Mouse (Mus musculus): Measurements from ENCODE around the gene Slco2a1. TPM values are rescaled to one million over a fixed set of nuclear protein-coding genes. Genes with fewer than 3 reads are reported as not detected.
A peak's percentile ranks its signal among the peaks of the same experiment; 100 is the strongest.
"Not testable (repeated sequence)": the region's sequence is repeated elsewhere in the genome, so short reads cannot be mapped to it uniquely, and the experiment has no call there.

Slco2a1 gene
- polyA plus RNA-seq, 1 experiment from 2014 or later: 0.44 TPM

GRCm38 (mm10) chr9:103078194-103078691 is 89.7 kb downstream of the Slco2a1 start:
- peaks cover 6% of the 10 kb centered on the region; the same call in 1 of the 2 replicates for H3K9me3 ChIP-seq
- DNase-seq (ENCODE audit: low spot score): no peak
- no peaks in the 10 kb centered on the region for H3K27me3 ChIP-seq (ENCODE audit: insufficient read depth, poor library complexity, severe bottlenecking)
- 96% methylated on average over 6 of the region's 6 CpGs for WGBS
- H3K27ac ChIP-seq: no peak overlapping the region
- no peak overlapping the region for H3K4me3 ChIP-seq
- H3K36me3 ChIP-seq: no peaks in the 10 kb centered on the region
- no peaks in the 10 kb centered on the region for H3K4me1 ChIP-seq (replicated peaks)

- H3K27me3 ChIP-seq (ENCODE audit: insufficient read depth, poor library complexity, severe bottlenecking): no peaks in the 10 kb centered on the region
- peaks cover 1% of the 10 kb centered on the region; the same call in 1 of the 2 replicates for H3K9me3 ChIP-seq
- no peaks in the 10 kb centered on the region for H3K36me3 ChIP-seq
- no peaks in the 10 kb centered on the region for H3K4me1 ChIP-seq (replicated peaks)
- no peak overlapping the region for H3K27ac ChIP-seq
- H3K4me3 ChIP-seq: no peak overlapping the region
- DNase-seq (ENCODE audit: low spot score): no peak
- WGBS: 90% methylated on average over 3 of the region's 3 CpGs
Measured at GRCm38 (mm10) chr9:103080211-103080610, 91.7 kb downstream of the Slco2a1 start.

DNA sequence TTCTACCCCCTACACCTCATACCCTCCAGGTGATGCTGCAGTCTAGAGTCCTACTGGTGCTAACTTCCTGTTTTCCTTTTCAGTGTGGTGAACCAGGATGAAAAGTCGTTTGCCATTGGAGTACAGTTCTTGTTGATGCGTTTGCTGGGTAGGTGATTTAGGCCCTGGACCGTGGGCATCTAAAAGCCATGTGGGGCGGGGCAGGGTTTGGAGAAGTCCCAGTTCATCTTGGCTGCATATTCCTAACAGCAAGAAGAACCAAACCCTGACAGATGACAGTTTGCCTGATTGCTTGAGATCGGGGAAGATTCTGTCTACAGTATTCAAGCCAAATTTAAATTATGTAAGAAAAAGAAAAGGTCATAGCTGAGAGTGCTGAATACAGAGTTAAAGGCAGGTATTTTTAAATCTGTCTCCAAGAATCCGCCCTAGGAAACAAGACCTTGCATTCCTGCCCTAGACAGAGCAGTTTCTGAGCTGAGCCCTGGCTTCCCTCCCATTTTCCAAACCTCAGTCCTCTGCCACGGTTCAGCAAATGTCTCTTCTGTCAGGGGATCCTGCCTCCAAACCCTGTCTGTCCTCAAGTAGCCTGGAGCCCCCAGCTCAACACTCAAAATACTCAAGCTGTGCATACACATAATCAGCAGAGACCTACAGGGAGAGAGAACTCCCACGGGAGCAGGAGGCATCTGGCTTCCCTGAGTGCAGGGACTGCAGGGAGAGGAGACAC is 93.9 kb downstream of the Slco2a1 start:
- no peaks in the 10 kb centered on the region for H3K9me3 ChIP-seq
- H3K36me3 ChIP-seq: no peaks in the 10 kb centered on the region
- 82% methylated on average over 8 of the region's 8 CpGs for WGBS
- DNase-seq (ENCODE audit: low spot score): no peak
- no peak overlapping the region for H3K27ac ChIP-seq
- no peaks in the 10 kb centered on the region for H3K27me3 ChIP-seq (ENCODE audit: insufficient read depth, poor library complexity, severe bottlenecking)
- H3K4me3 ChIP-seq: no peak overlapping the region
- peaks cover 8% of the 10 kb centered on the region; the same call in 1 of the 2 replicates for H3K4me1 ChIP-seq (replicated peaks)

- WGBS: 82% methylated on average over 3 of the region's 3 CpGs
- H3K36me3 ChIP-seq: no peaks in the 10 kb centered on the region
- H3K9me3 ChIP-seq: no peaks in the 10 kb centered on the region
- no peak overlapping the region for H3K4me3 ChIP-seq
- H3K27me3 ChIP-seq (ENCODE audit: insufficient read depth, poor library complexity, severe bottlenecking): no peaks in the 10 kb centered on the region
- DNase-seq (ENCODE audit: low spot score): no peak
- peaks cover 8% of the 10 kb centered on the region; the same call in 1 of the 2 replicates for H3K4me1 ChIP-seq (replicated peaks)
- no peak overlapping the region for H3K27ac ChIP-seq
Measured at GRCm38 (mm10) chr9:103083405-103083804, 94.9 kb downstream of the Slco2a1 start.

- H3K27ac ChIP-seq: peak overlapping the region; percentile 40
- 75% methylated on average over 6 of the region's 6 CpGs for WGBS
- no peak for DNase-seq (ENCODE audit: low spot score)
- H3K4me3 ChIP-seq: no peak overlapping the region
- H3K4me1 ChIP-seq (replicated peaks): peaks cover 13% of the 10 kb centered on the region; the same call in 1 of the 2 replicates
- H3K27me3 ChIP-seq (ENCODE audit: insufficient read depth, poor library complexity, severe bottlenecking): 0 out of 2 replicates have a peak, but pooled peaks cover 2% of the 10 kb centered on the region
- H3K9me3 ChIP-seq: no peaks in the 10 kb centered on the region
- no peaks in the 10 kb centered on the region for H3K36me3 ChIP-seq
Measured at GRCm38 (mm10) chr9:103086736-103087135, 98.2 kb downstream of the Slco2a1 start.

GRCm38 (mm10) chr9:103087301-103087700 is 98.8 kb downstream of the Slco2a1 start:
- H3K4me1 ChIP-seq (replicated peaks): peaks cover 19% of the 10 kb centered on the region
- H3K9me3 ChIP-seq: no peaks in the 10 kb centered on the region
- H3K4me3 ChIP-seq: no peak overlapping the region
- H3K27me3 ChIP-seq (ENCODE audit: insufficient read depth, poor library complexity, severe bottlenecking): 0 out of 2 replicates have a peak, but pooled peaks cover 2% of the 10 kb centered on the region
- no peaks in the 10 kb centered on the region for H3K36me3 ChIP-seq
- WGBS: 76% methylated on average over 8 of the region's 8 CpGs
- H3K27ac ChIP-seq: peak overlapping the region; percentile 40; the same call in 1 of the 2 replicates
- no peak for DNase-seq (ENCODE audit: low spot score)

- 64% methylated on average over 2 of the region's 2 CpGs for WGBS
Measured at GRCm38 (mm10) chr9:103088661-103089060, 100.1 kb downstream of the Slco2a1 start.

GRCm38 (mm10) chr9:103090116-103090875 is 101.8 kb downstream of the Slco2a1 start:
- no peaks in the 10 kb centered on the region for H3K36me3 ChIP-seq
- H3K27ac ChIP-seq: no peak overlapping the region
- WGBS: 86% methylated on average over 9 of the region's 9 CpGs
- peaks cover 25% of the 10 kb centered on the region for H3K4me1 ChIP-seq (replicated peaks)
- no peak overlapping the region for H3K4me3 ChIP-seq
- H3K27me3 ChIP-seq (ENCODE audit: insufficient read depth, poor library complexity, severe bottlenecking): 0 out of 2 replicates have a peak, but pooled peaks cover 2% of the 10 kb centered on the region
- no peak for DNase-seq (ENCODE audit: low spot score)
- H3K9me3 ChIP-seq: no peaks in the 10 kb centered on the region

More at GRCm38 (mm10) chr9:103088661-103089060, 100.1 kb downstream of the Slco2a1 start:
- no peak for DNase-seq (ENCODE audit: low spot score)
- peaks cover 25% of the 10 kb centered on the region for H3K4me1 ChIP-seq (replicated peaks)
- H3K27ac ChIP-seq: no peak overlapping the region
- H3K27me3 ChIP-seq (ENCODE audit: insufficient read depth, poor library complexity, severe bottlenecking): 0 out of 2 replicates have a peak, but pooled peaks cover 2% of the 10 kb centered on the region
- H3K9me3 ChIP-seq: no peaks in the 10 kb centered on the region
- no peaks in the 10 kb centered on the region for H3K36me3 ChIP-seq
- no peak overlapping the region for H3K4me3 ChIP-seq

GRCm38 (mm10) chr9:103091039-103091883 is 102.7 kb downstream of the Slco2a1 start:
- Histone ChIP-seq H3K36me3 (no peaks in the 10 kb centered on the region), H3K27ac (peak overlapping the region; percentile 83; the same call in 1 of the 2 replicates), H3K4me1 (replicated peaks) (peaks cover 25% of the 10 kb centered on the region), H3K4me3 (no peak overlapping the region), H3K9me3 (no peaks in the 10 kb centered on the region), H3K27me3 (ENCODE audit: insufficient read depth, poor library complexity, severe bottlenecking) (0 out of 2 replicates have a peak, but pooled peaks cover 2% of the 10 kb centered on the region)
- 79% methylated on average over 16 of the region's 16 CpGs for WGBS
- DNase-seq (ENCODE audit: low spot score): no peak

DNA sequence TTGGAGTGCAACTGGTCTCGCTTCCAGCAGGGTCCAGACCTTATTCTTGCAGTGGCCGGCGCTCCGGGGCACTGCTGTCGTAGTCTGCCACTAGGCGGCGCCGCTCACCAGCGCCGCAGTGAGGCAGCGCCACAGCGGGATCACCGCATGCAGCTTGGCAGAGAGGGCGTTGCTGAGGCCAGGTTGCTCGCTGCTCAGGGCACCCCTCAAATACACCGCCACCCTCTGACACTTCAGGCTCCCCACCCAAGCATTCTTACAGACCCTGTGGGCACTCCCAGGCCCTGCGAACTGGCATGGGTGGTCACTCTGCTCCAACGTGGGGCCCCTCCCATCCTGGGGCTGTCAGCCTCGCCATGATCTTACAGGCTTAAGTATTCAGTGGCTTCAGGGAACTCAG is 103.7 kb downstream of the Slco2a1 start:
- DNase-seq (ENCODE audit: low spot score): peak; percentile 88
- Histone ChIP-seq H3K4me1 (replicated peaks) (peaks cover 18% of the 10 kb centered on the region), H3K27ac (peak overlapping the region; percentile 83), H3K9me3 (no peaks in the 10 kb centered on the region), H3K4me3 (peak overlapping the region; percentile 61), H3K36me3 (no peaks in the 10 kb centered on the region), H3K27me3 (ENCODE audit: insufficient read depth, poor library complexity, severe bottlenecking) (0 out of 2 replicates have a peak, but pooled peaks cover 2% of the 10 kb centered on the region)
- WGBS: under 1% methylated on average over 19 of the region's 19 CpGs

- H3K27me3 ChIP-seq (ENCODE audit: insufficient read depth, poor library complexity, severe bottlenecking): 0 out of 2 replicates have a peak, but pooled peaks cover 2% of the 10 kb centered on the region
- DNase-seq (ENCODE audit: low spot score): no peak
- peaks cover 17% of the 10 kb centered on the region for H3K4me1 ChIP-seq (replicated peaks)
- H3K4me3 ChIP-seq: no peak overlapping the region
- 88% methylated on average over 3 of the region's 3 CpGs for WGBS
- no peak overlapping the region for H3K27ac ChIP-seq
- H3K36me3 ChIP-seq: no peaks in the 10 kb centered on the region
- H3K9me3 ChIP-seq: no peaks in the 10 kb centered on the region
Measured at GRCm38 (mm10) chr9:103093681-103094080, 105.2 kb downstream of the Slco2a1 start.

- not testable (repeated sequence) for H3K36me3 ChIP-seq, H3K9me3 ChIP-seq
- Histone ChIP-seq H3K27me3 (ENCODE audit: insufficient read depth, poor library complexity, severe bottlenecking) (peaks cover 37% of the 10 kb centered on the region), H3K27ac (peak overlapping the region; percentile 73), H3K4me3 (peak overlapping the region; percentile 46), H3K4me1 (replicated peaks) (peaks cover 38% of the 10 kb centered on the region)
- peak; percentile 55 for DNase-seq (ENCODE audit: low spot score)
- 40% methylated on average over 10 of the region's 14 CpGs for WGBS
Measured at GRCm38 (mm10) chr9:103108341-103108798, 119.9 kb downstream of the Slco2a1 start.

Data from hindbrain, embryonic 10.5 days (tissue).